Mouse (Mus musculus) olfactory bulb, adult 2 months (tissue): Measurements from ENCODE around the gene Akr1d1.

Experiments used
- CTCF ChIP-seq: fragments of 200-500 bp; IDR thresholded peaks from 2 replicates; pipeline ENCODE4 v1.5.1; 2012; ENCODE audit warnings: low read depth, mild to moderate bottlenecking, low read length, moderate library complexity; ENCODE audit not compliant: insufficient read depth
- POLR2A ChIP-seq: fragments of 200-500 bp; IDR thresholded peaks from 2 replicates; pipeline ENCODE4 v1.6.1; 2012; ENCODE audit warnings: mild to moderate bottlenecking, low read depth, low read length, moderate library complexity; ENCODE audit not compliant: insufficient read depth

GRCm38 (mm10) chr6:37532036-37532435 lies 2.1 kb downstream of the Akr1d1 start:
- no peak for TF ChIP-seq CTCF
- TF ChIP-seq POLR2A: no peak
